Mouse (Mus musculus) fat pad, adult 2 months (tissue): ENCODE data around the gene Snrnp70.

Experiments used
- DNase-seq: peaks from one replicate; pipeline ENCODE4 v3.0.0-alpha.2; 2011; ENCODE audit warnings: low read depth, low spot score; ENCODE audit errors: extremely low read depth

The Snrnp70 gene

GRCm38 (mm10) chr7:45339410-45340065 is 56.0 kb downstream of the Snrnp70 start:
- DNase-seq: no peak

DNA sequence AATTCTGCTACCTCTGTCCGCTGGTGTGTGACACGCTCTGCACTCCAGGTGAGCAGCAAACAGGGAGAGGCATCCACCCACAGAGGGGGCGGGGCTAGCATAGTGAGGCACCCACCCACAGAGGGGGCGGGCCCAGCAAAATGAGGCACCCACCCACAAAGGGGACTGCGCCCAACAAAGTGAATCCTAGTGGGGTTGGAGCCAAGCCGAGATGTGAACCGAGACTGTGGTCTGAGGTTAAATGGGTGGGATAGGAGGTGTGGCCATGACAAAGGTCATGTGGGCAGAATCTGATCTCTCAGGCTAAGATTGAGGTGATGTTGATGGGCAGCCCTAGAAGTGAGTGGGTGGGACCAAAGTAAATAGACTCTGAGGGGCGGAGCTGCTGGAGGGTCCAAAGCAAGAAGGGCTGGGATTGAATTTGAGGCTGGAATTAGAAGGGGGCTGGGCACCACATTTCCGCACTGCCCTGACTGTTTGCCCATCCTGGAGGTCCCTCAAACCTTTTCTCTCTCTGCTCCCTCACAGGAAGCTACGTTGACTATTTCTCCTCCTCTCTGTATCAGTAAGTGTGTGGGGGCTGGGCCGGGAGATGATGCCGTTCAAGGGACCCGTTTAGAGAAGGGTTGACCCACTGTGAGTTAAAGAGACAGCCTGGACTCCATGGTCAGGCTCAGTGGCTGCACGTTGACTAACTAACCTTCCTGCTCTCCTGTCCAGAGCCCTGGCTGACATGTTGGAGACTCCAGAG is 57.2 kb downstream of the Snrnp70 start:
- DNase-seq: no peak

- DNase-seq: no peak
Observed at GRCm38 (mm10) chr7:45337469-45337868, 58.1 kb downstream of the Snrnp70 start.

GRCm38 (mm10) chr7:45336319-45336718 is 59.2 kb downstream of the Snrnp70 start:
- no peak for DNase-seq

- DNase-seq: no peak
Observed at GRCm38 (mm10) chr7:45335056-45335455, 60.5 kb downstream of the Snrnp70 start, which contains the start of gene Hrc. TSS of gene Hrc (plus strand) at chr7:45335290.

DNA sequence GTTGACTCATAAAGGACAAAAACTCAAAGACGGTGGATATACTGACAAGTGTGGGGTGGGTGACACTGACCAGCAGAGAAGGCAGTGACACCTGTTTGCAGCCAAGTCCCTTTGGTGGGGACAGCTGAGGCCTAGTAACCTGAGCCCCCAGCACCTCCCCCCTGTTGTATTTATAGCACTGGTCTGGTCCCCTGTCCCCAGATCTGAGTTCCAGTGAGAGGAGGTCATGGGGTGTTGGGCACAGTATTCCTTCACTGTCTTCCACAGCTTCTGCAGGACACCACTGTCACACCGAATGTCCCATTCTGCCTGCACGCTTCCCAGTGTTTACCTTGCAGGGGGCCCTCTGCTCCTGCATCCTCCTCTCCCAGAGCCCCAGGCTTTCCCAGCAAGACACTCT is 60.9 kb downstream of the Snrnp70 start:
- DNase-seq: no peak

DNA sequence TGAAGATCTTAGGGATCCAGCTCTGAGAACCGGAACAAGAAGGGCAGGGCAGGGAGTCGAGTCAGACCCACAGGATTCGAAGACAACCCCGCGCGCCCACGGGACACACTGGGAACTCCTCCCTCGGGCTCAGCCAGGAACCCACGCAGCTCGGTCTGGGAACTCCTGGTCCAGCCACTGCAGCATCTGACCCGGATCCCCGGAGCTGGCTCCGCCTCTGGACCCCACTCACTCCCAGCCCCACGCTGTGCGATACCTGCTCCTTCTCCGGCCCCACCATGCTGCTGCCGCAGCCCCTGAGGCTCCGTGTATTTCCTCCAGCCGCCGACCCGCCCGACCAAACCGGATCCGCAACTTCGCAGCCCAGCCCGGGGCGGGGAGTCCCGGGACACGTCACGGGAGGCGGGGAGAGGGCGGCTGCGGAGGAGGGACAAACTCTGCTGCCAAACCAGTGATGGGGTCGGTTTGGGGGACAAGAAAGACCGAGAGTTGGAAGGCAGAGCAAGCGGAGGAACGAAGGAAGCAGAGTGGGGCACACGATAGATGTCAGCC is 62.0 kb downstream of the Snrnp70 start, which contains the start of gene Trpm4:
Gene Trpm4 (minus strand): TSS at position 350 of the 552 bp plus-strand sequence.
- no peak for DNase-seq

- no peak for DNase-seq
Observed at GRCm38 (mm10) chr7:45332685-45333425, 62.7 kb downstream of the Snrnp70 start.

DNA sequence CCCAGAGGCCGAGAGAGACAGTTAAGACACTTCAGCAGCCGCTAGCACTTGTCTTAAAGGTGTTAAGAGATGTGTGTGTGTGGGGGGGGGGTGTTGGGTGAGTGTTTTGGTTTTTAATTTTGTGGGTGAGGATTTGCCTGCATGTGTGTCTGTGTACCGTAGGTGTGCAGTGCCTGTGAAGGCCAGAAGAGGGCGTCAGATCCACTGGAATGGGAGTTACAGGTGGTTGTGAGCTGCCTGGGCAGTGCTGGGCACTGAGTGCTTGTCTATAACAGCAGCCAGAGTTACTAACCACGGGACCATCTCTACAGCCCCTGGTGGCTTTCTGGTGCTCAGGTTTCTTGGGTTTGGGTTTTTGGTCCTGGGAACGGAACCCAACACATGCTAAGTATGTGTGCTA is 64.0 kb downstream of the Snrnp70 start:
- no peak for DNase-seq

GRCm38 (mm10) chr7:45328841-45329475 is 66.6 kb downstream of the Snrnp70 start:
- DNase-seq: no peak
